Mouse (Mus musculus): ENCODE results near the gene Bahd1. TPM values are rescaled to one million over a fixed set of nuclear protein-coding genes. Genes with fewer than 3 reads are reported as not detected.

The Bahd1 gene
- polyA plus RNA-seq, 1 experiment from 2014 or later = 3.2 TPM

DNA sequence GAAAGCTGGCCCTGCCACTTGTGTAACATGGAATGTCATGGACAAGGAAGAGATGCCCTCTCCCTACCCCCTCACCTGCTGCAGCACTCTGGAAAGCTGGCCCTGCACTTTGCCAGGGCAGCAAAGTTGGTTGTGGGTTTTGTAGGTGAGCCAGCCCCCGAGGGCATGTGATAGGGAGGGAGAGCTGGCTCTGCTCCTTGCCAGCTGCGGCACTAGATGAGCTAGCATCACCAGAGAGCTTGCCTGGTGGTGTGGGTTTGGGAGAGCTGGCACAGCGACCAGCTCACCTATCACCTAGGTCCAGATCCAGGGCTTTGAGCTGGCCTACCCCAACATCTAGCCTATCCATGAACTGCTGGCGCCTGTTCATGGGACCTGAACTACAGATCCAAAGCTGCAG is 48.6 kb downstream of the Bahd1 start:
- Histone ChIP-seq H3K4me1 (replicated peaks) (peaks cover 25% of the 10 kb centered on the region), H3K4me3 (replicated peaks) (no peak overlapping the region), H3K27me3 (no peaks in the 10 kb centered on the region), H3K9me3 (replicated peaks) (no peaks in the 10 kb centered on the region), H3K9ac (no peak overlapping the region), H3K27ac (replicated peaks) (no peak overlapping the region), H3K36me3 (replicated peaks) (no peaks in the 10 kb centered on the region), H3K4me2 (no peak overlapping the region)
- WGBS (ENCODE audit: insufficient replicate concordance) = 60% methylated on average over 4 of the region's 4 CpGs
- no peak for ATAC-seq (ENCODE audit: insufficient read depth)

DNA sequence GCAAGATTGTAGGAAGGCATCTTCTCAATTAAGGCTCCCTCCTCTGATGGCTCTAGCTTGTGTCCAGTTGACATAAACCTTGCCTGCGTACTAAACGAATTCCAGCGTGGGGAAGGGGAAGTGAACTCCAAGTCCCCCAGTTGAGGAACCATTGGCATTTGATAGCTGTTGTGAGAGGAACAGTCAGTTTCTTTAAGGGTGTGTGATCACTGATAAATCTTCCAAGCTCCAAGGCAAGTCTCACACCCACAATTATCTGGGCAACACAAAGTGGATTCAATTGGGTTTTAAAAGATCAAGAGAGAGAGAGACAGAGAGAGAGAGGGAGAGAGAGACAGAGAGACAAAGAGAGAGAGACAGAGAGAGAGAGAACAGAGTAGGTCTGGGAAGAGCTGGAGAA is 49.5 kb downstream of the Bahd1 start:
- Histone ChIP-seq H3K9me3 (replicated peaks) (no peaks in the 10 kb centered on the region), H3K4me1 (replicated peaks) (peaks cover 25% of the 10 kb centered on the region), H3K4me2 (peak overlapping the region; percentile 44), H3K4me3 (replicated peaks) (no peak overlapping the region), H3K27me3 (no peaks in the 10 kb centered on the region), H3K27ac (replicated peaks) (no peak overlapping the region), H3K9ac (no peak overlapping the region), H3K36me3 (replicated peaks) (no peaks in the 10 kb centered on the region)
- no peak for ATAC-seq (ENCODE audit: insufficient read depth)
- WGBS (ENCODE audit: insufficient replicate concordance) = 26% methylated on average over 3 of the region's 3 CpGs

DNA sequence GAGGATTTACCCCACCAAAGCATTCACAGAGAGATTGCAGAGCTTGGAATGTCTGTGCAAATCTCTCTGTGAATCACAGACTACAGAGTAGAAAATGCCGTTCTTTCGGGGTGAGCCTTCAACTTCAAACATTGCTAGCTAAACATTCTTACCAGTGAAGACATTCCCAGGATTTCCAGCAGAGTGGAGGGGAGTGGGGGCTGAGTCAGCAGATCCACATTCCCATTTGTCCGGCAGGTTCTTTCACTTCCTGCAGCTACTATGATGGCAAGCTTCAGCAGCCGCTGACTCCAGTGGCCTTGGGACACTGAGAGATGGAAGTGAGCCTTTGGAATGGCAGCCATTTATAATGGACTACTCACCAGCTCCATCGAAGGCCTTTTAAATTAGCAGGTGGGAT is 56.3 kb downstream of the Bahd1 start:
- Histone ChIP-seq H3K9me3 (replicated peaks) (no peaks in the 10 kb centered on the region), H3K36me3 (replicated peaks) (no peaks in the 10 kb centered on the region), H3K4me1 (replicated peaks) (peaks cover 23% of the 10 kb centered on the region), H3K9ac (no peak overlapping the region), H3K27ac (replicated peaks) (no peak overlapping the region), H3K4me2 (no peak overlapping the region), H3K4me3 (replicated peaks) (no peak overlapping the region), H3K27me3 (no peaks in the 10 kb centered on the region)
- WGBS (ENCODE audit: insufficient replicate concordance) = 71% methylated on average over 5 of the region's 5 CpGs
- no peak for ATAC-seq (ENCODE audit: insufficient read depth)

DNA sequence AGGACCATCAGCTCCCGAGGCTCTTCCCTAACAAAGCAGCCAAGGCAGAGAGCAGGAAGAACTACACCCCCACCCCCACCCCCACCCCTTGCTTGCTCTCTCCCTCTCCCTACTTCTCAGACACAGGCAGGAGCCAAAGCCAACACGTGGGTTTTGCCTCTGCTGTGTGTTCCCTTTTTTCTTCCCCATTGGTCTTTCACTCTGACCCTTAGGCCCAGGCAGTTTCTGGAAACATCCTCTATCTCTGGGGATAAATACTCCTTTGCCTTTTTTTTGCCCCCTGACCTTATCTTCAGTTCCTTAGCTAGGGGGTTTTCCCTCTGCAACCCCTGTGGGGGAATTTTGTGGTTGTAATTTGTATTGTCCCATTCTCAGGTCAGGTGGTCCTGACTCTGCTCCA is 59.5 kb downstream of the Bahd1 start:
- Histone ChIP-seq H3K4me2 (no peak overlapping the region), H3K36me3 (replicated peaks) (no peaks in the 10 kb centered on the region), H3K27me3 (no peaks in the 10 kb centered on the region), H3K9me3 (replicated peaks) (no peaks in the 10 kb centered on the region), H3K4me1 (replicated peaks) (peaks cover 51% of the 10 kb centered on the region), H3K27ac (replicated peaks) (peak overlapping the region; percentile 16), H3K4me3 (replicated peaks) (no peak overlapping the region), H3K9ac (0 out of 2 replicates have a peak overlapping the region, but pooled peaks have one; percentile 11)
- WGBS (ENCODE audit: insufficient replicate concordance) = 3% methylated on average over 2 of the region's 2 CpGs
- no peak for ATAC-seq (ENCODE audit: insufficient read depth)

DNA sequence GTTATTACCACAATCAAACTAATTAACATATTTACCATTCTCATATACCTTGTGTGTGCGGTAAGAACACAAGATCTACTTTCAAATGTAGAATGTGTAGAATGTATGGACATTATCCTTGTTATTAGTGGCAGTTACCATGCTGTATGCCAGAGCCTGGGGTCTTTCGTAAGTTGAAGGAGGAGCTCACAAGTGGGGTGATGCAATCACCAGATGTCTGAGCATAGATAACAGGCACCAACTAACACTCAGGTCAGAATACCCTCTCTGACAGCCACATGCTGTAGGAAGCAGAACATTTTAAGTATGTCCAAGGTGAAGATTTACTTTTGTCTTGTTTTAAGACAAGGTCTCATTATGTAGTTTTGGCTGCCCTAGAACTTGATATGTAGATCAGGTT is 60.2 kb downstream of the Bahd1 start:
- ATAC-seq (ENCODE audit: insufficient read depth) = no peak
- Histone ChIP-seq H3K27me3 (no peaks in the 10 kb centered on the region), H3K4me1 (replicated peaks) (peaks cover 56% of the 10 kb centered on the region), H3K36me3 (replicated peaks) (no peaks in the 10 kb centered on the region), H3K9me3 (replicated peaks) (no peaks in the 10 kb centered on the region), H3K4me2 (no peak overlapping the region), H3K9ac (no peak overlapping the region), H3K4me3 (replicated peaks) (no peak overlapping the region), H3K27ac (replicated peaks) (peak overlapping the region; percentile 85)
- WGBS (ENCODE audit: insufficient replicate concordance) = 42% methylated on average over 2 of the region's 2 CpGs

DNA sequence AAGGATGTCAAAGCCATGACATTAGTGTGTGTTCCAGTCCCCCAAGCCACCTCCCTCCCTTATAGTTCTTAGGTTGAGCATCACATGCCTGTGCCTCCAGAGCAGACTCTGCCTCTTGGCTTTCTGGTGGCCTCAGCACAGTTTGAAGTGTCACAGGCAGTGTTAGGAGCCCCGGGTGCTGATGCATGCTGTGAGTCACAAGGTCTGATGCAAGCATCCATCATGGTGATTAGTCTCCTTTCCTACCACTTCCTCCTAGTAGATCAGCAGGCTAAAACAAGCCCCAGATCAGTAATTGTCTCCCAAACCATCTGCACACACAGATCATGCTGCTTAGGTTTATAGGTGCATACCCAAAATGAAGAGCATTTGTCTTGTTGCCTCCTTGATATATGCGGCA is 61.4 kb downstream of the Bahd1 start:
- no peak for ATAC-seq (ENCODE audit: insufficient read depth)
- peaks cover 56% of the 10 kb centered on the region for H3K4me1 ChIP-seq (replicated peaks)

DNA sequence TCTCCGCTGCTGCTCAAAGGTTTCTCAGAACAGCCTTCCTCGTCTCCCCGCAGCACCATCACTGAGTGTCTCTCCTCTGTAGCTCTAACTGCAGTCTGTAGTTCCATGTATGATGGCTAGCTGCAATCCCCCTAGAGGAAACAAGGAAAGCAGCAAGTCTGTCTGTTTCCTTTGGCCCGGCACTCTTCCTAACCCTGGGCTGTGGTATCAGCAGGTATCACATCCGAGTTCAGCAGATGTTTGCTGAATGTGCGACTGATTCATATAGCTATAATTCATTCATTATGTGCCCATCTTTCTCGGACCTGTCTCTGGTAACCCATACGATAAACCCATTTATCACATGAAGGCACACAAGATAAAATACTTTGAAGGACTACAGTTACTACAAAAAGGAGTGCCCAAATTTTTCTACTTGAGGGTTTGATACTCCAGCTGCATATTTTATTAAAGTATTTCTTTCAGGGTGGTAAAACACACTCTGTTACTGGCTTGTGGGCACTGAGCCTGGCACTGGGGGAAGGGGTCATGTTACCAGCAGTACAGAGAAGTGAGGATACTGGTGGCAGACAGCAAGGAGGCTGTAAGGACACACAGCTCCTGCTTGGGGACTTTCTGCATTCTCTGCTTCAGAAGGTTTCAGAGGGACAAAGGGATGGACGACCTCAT is 63.0 kb downstream of the Bahd1 start:
- H3K9ac ChIP-seq = no peak overlapping the region
- peak overlapping the region; percentile 51 for H3K4me2 ChIP-seq
- ATAC-seq (ENCODE audit: insufficient read depth) = peak; percentile 82

More for the DNA sequence above, 61.4 kb downstream of the Bahd1 start:
- Histone ChIP-seq H3K27ac (replicated peaks) (peak overlapping the region; percentile 85; the same call in 1 of the 2 replicates), H3K9me3 (replicated peaks) (no peaks in the 10 kb centered on the region), H3K27me3 (no peaks in the 10 kb centered on the region), H3K4me3 (replicated peaks) (no peak overlapping the region), H3K36me3 (replicated peaks) (no peaks in the 10 kb centered on the region), H3K4me2 (no peak overlapping the region), H3K9ac (no peak overlapping the region)
- WGBS (ENCODE audit: insufficient replicate concordance) = 42% methylated on average over 2 of the region's 2 CpGs

DNA sequence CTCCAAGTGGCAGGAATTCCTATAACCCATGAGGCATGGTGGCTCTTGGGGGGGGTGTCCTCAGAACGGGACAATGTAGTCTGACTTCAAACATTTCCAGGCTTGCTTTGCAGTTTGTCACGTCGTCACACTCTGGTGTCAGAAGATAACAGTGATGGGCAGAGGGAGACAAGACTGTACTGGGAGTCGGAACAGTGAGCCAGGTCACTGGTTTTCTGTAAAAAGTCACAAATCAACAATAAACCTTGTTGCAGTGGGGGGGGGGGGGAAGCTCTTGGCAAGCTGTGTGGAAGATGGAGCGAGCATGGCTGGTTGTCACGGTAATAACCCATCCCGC is 63.5 kb downstream of the Bahd1 start:
- 34% methylated on average over 7 of the region's 7 CpGs for WGBS (ENCODE audit: insufficient replicate concordance)
- Histone ChIP-seq H3K4me3 (replicated peaks) (no peak overlapping the region; the same call in 1 of the 2 replicates), H3K27ac (replicated peaks) (peak overlapping the region; percentile 85), H3K27me3 (no peaks in the 10 kb centered on the region), H3K4me2 (peak overlapping the region; percentile 51), H3K4me1 (replicated peaks) (peaks cover 59% of the 10 kb centered on the region), H3K9ac (no peak overlapping the region), H3K9me3 (replicated peaks) (no peaks in the 10 kb centered on the region), H3K36me3 (replicated peaks) (no peaks in the 10 kb centered on the region)
- ATAC-seq (ENCODE audit: insufficient read depth) = peak; percentile 93

More for the DNA sequence above, 63.0 kb downstream of the Bahd1 start:
- no peaks in the 10 kb centered on the region for H3K36me3 ChIP-seq (replicated peaks)
- WGBS (ENCODE audit: insufficient replicate concordance) = 26% methylated on average over 9 of the region's 9 CpGs
- peak overlapping the region; percentile 85 for H3K27ac ChIP-seq (replicated peaks)
- no peak overlapping the region; the same call in 1 of the 2 replicates for H3K4me3 ChIP-seq (replicated peaks)
- H3K27me3 ChIP-seq = no peaks in the 10 kb centered on the region
- H3K9me3 ChIP-seq (replicated peaks) = no peaks in the 10 kb centered on the region
- H3K4me1 ChIP-seq (replicated peaks) = peaks cover 59% of the 10 kb centered on the region

DNA sequence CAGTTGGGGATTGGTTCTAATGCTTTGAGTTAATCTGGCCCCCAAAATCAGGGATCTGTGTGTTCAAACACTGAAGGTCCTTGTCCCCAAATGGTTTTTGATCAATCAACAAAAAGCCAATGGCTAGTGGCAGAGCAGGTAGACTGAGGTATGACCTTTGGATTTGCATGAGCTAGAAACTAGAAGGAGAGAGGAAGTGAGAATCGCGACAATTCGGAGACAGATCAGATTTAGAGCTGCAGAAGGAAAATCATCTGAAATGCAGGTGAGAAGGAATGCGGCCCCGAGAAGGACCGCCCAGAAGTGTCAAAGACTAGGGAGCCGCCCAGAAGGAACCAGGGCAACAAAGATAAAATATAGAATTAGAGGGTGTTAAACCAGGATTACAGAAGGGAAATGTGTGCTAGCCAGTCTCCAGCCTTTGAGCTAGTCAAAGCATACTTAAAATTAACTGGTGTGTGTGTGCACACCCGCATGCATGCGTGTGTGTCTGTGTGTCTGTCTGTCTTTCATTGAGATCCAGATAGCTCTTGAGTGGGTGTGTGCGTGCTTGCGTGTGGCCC is 69.5 kb downstream of the Bahd1 start:
- H3K27ac ChIP-seq (replicated peaks) = peak overlapping the region; percentile 38; the same call in 1 of the 2 replicates
- H3K36me3 ChIP-seq (replicated peaks) = no peaks in the 10 kb centered on the region
- H3K9ac ChIP-seq = no peak overlapping the region
- peaks cover 39% of the 10 kb centered on the region for H3K4me1 ChIP-seq (replicated peaks)
- no peak overlapping the region for H3K4me2 ChIP-seq
- 52% methylated on average over 11 of the region's 11 CpGs for WGBS (ENCODE audit: insufficient replicate concordance)
- no peak overlapping the region for H3K4me3 ChIP-seq (replicated peaks)
- no peak for ATAC-seq (ENCODE audit: insufficient read depth)
- peaks cover 17% of the 10 kb centered on the region for H3K27me3 ChIP-seq
- no peaks in the 10 kb centered on the region for H3K9me3 ChIP-seq (replicated peaks)

DNA sequence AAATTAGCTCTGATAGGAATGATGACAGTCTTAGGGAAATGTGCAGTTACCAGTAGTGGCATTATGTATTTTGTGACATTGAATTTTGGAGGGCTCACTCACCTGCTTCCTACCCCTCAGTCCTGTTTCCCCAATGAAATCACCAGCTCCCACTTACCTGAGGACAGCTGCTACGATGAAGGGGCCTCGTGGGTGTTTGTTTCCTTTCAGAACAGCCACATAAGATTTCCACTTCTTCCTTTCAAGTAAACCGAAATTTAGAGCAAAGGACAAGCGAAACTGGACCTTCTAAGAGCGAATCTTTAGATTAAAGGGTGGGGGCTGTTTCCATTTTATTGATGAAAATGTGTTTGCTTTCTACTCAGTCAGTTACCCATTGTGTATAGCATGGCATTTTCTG is 71.9 kb downstream of the Bahd1 start:
- WGBS (ENCODE audit: insufficient replicate concordance) = 50% methylated on average over 5 of the region's 5 CpGs
- H3K9ac ChIP-seq = no peak overlapping the region
- H3K36me3 ChIP-seq (replicated peaks) = no peaks in the 10 kb centered on the region
- peaks cover 41% of the 10 kb centered on the region for H3K27me3 ChIP-seq
- no peaks in the 10 kb centered on the region for H3K9me3 ChIP-seq (replicated peaks)
- no peak for ATAC-seq (ENCODE audit: insufficient read depth)
- peaks cover 54% of the 10 kb centered on the region for H3K4me1 ChIP-seq (replicated peaks)
- peak overlapping the region; percentile 88; the same call in 1 of the 2 replicates for H3K4me2 ChIP-seq
- no peak overlapping the region for H3K27ac ChIP-seq (replicated peaks)
- H3K4me3 ChIP-seq (replicated peaks) = no peak overlapping the region

DNA sequence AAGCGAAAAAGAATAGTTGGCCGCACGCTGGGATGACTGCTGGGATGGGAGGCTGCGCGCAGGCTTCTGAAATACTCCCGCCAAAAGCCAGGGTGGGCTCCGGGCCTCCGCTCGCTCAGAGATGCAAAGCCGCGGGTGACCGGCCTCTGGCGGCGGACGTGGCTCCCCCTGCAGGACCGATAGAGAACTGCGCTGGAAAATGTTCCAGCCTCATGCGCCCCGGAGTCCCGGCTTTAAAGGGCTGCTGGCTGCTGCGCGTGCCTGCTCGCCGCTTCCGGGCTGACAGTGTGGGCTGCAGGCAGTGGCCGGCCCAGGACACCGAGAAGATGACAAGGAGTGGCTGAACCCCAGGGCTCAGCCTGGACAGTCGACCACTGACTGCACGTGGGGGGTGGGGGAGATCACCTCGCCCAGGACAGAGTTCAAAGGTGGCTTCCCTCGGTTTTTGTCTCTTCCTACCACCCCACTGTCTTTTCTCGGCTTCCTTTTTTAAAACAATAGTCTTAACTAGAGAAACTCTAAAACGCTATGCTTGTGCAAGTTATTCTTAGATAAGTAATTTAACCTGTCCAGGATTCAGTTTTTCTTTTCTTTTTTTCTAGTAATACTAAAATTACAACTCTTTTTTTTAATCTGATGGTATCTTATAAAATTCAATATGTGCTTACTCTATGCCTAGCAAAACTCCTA is 72.7 kb downstream of the Bahd1 start:
- Histone ChIP-seq H3K9me3 (replicated peaks) (no peaks in the 10 kb centered on the region), H3K4me2 (peak overlapping the region; percentile 88), H3K36me3 (replicated peaks) (no peaks in the 10 kb centered on the region), H3K27ac (replicated peaks) (no peak overlapping the region), H3K9ac (peak overlapping the region; percentile 55; the same call in 1 of the 2 replicates), H3K4me3 (replicated peaks) (peak overlapping the region; percentile 55), H3K4me1 (replicated peaks) (peaks cover 52% of the 10 kb centered on the region), H3K27me3 (peaks cover 49% of the 10 kb centered on the region)
- 1% methylated on average over 33 of the region's 33 CpGs for WGBS (ENCODE audit: insufficient replicate concordance)
- ATAC-seq (ENCODE audit: insufficient read depth) = peak; percentile 67

All from liver, embryonic 15.5 days (tissue).